Mouse (Mus musculus): Measurements from ENCODE around the gene Olfr372. TPM values are rescaled to one million over a fixed set of nuclear protein-coding genes. Genes with fewer than 3 reads are reported as not detected.

The Olfr372 gene
- not detected for total RNA-seq (2023)

DNA sequence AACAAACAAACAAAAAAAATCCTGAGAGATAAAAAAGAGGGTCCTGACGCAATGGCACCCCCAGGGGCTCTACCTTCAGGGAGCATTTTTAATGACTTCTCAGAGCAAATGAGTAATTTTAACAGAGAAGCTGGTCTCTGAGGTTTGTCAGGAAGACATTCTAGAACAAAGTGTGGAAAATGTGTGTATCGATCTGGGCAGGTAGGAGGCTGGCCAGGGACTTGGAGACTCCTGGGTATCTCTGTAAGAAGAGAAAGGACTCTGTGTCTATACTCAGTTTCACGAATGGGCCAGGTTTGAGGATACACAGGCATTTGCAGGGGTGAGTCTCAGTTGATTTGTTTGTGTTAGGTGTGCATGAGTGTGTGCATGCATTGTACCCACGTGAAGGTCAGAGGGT is at the start of gene Olfr372:
Olfr372 (plus strand) TSS at position 301 of the 400 bp plus-strand sequence.

DNA sequence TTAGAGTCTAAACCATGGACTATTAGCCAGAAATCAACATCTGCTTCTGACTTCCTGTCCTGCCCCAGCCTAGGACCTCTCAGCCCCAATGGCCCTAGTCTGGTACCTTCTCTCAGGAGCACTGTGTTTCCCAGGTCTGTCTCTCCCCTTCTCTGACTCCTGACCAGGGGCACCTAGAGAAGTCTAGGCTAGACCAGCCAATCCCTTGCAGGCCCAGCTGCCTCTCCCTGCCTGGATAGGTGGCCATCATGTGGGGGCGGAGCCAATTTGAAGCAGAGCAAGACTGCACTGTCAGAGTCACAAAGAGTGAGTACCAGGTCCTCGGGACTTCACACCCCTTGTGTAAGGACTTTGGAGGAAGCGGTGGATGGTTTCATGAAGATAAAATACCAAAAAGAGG is 31.5 kb upstream of the Olfr372 start, which contains the start of gene Cyp4f18:
Cyp4f18 (minus strand) TSS at position 154 of the 400 bp plus-strand sequence.

DNA sequence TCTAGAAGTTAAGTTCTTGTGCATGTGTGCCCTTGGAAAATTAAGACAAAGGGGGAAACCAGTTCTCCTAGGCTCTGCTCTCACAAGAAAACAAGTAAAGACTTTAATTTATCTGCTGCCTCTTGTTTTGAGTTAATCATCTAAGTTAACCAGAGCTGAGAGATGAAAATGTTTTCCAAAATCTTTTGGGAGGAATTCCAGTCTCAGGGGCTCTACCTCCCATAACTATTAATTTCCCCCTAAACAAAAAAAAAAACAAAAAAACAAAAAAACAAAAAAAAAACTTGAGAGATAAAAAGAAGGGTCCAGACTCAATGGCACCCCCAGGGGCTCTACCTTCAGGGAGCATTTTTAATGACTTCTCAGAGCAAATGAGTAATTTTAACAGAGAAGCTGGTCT is 41.9 kb downstream of the Olfr372 start, which contains the start of gene Olfr373:
Olfr373 (plus strand) TSS at position 301 of the 400 bp plus-strand sequence.

DNA sequence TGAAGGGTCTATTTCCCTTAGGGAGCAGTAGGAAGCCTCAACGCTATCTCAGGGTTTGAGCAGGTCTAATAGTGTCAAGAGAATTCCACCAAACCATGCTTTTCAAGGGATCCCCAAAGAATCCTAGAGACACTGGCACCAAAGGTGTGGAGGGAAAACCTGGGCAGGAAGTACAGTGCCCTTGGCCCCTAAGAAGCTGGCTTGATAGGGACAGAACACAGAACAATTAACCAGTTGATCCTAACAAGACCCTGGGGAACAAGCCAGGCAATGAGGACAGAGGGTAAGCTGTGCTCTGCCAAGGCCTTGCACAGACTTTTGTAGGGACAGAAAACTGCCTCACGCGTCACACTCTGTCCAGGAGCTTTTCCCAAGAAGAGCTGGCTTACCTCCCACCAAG is 65.7 kb downstream of the Olfr372 start, which contains the start of gene Olfr374:
Olfr374 (plus strand) TSS at position 301 of the 400 bp plus-strand sequence.

Other genes starting within 250 kb of the Olfr372 start
- gene Zfp709, start 159.2 kb upstream of the Olfr372 start, total RNA-seq (2023), result 10 to 100 TPM in 1 of 2 experiments, 1 to 10 TPM in 1; 7.7 to 15.4 TPM
- 10 to 100 TPM in 1 of 2 experiments, 1 to 10 TPM in 1; 9.3 to 15.1 TPM for gene Zfp882, start 132.6 kb upstream of the Olfr372 start, total RNA-seq (2023)
- gene Zfp617, start 132.6 kb upstream of the Olfr372 start, total RNA-seq (2023), result 10 to 100 TPM; 17.0 to 24.0 TPM
- gene Zfp961, start 90.2 kb upstream of the Olfr372 start, total RNA-seq (2023), result 10 to 100 TPM; 32.9 to 37.5 TPM
- gene Cyp4f18, start 31.6 kb upstream of the Olfr372 start, total RNA-seq (2023), result 100 to 1,000 TPM; 194 to 214 TPM
- gene Olfr373, start 42.0 kb downstream of the Olfr372 start, total RNA-seq (2023), result not detected
- gene Olfr374, start 65.8 kb downstream of the Olfr372 start, total RNA-seq (2023), result under 1 TPM; 0.09 to 0.27 TPM
- gene Tpm4, start 93.8 kb downstream of the Olfr372 start, total RNA-seq (2023), result 100 to 1,000 TPM; 241 to 290 TPM
- gene Rab8a, start 120.0 kb downstream of the Olfr372 start, total RNA-seq (2023), result 100 to 1,000 TPM; 152 to 153 TPM
- gene Hsh2d, start 148.4 kb downstream of the Olfr372 start, total RNA-seq (2023), result 10 to 100 TPM; 28.4 to 44.0 TPM
- not detected for gene Cib3, start 171.6 kb downstream of the Olfr372 start, total RNA-seq (2023)
- not detected for gene Gm11034, start 172.4 kb downstream of the Olfr372 start, total RNA-seq (2023)
- gene Fam32a, start 178.5 kb downstream of the Olfr372 start, total RNA-seq (2023), result 10 to 100 TPM; 69.0 to 86.6 TPM
- 100 to 1,000 TPM; 204 to 217 TPM for gene Ap1m1, start 198.8 kb downstream of the Olfr372 start, total RNA-seq (2023)